Mouse (Mus musculus) kidney, adult 11 months (tissue): Measurements from ENCODE around the gene Cd300lf.
A peak's percentile ranks its signal among the peaks of the same experiment; 100 is the strongest.

ENCODE experiments used
- DNase-seq: peaks from one replicate; pipeline ENCODE4 v3.0.0; 2022

Cd300lf gene

GRCm38 (mm10) chr11:115160016-115160797 is 26.4 kb upstream of the Cd300lf start:
- DNase-seq, result peak; percentile 93

- DNase-seq, result no peak
These were observed 24.3 kb upstream of the Cd300lf start for GRCm38 (mm10) chr11:115157933-115158719.

- no peak for DNase-seq
These were observed 21.4 kb upstream of the Cd300lf start for GRCm38 (mm10) chr11:115155053-115155634.

- peak; percentile 81 for DNase-seq
These were observed 20.0 kb upstream of the Cd300lf start for GRCm38 (mm10) chr11:115153699-115154292.

- DNase-seq, result no peak
These were observed 19.3 kb upstream of the Cd300lf start for GRCm38 (mm10) chr11:115153088-115153487.

- DNase-seq, result peak; percentile 59
These were observed 18.1 kb upstream of the Cd300lf start for GRCm38 (mm10) chr11:115151755-115152429.

GRCm38 (mm10) chr11:115150741-115151254 is 17.0 kb upstream of the Cd300lf start:
- DNase-seq, result no peak

DNA sequence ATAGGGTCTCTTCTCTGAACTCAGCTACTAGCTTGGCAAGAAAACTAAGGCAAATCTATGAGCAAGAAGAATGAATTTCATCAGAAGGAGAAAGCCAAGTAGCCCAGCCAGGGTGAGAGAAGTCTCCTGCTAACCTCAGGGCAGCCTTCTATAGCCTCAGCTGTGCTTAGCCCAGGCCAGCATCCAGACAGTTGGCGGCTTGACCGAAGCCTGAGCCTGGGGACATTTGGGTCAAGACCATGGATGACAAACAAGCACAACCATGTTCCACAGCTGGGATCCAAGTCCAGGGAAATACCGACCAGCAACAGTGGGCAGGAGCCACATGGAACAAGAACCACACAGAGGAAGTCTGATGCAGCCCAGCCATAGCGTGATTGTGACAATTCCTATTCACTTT is 14.0 kb upstream of the Cd300lf start:
- DNase-seq, result no peak

- DNase-seq, result no peak
These were observed 8.2 kb upstream of the Cd300lf start for GRCm38 (mm10) chr11:115141970-115142369.

DNA sequence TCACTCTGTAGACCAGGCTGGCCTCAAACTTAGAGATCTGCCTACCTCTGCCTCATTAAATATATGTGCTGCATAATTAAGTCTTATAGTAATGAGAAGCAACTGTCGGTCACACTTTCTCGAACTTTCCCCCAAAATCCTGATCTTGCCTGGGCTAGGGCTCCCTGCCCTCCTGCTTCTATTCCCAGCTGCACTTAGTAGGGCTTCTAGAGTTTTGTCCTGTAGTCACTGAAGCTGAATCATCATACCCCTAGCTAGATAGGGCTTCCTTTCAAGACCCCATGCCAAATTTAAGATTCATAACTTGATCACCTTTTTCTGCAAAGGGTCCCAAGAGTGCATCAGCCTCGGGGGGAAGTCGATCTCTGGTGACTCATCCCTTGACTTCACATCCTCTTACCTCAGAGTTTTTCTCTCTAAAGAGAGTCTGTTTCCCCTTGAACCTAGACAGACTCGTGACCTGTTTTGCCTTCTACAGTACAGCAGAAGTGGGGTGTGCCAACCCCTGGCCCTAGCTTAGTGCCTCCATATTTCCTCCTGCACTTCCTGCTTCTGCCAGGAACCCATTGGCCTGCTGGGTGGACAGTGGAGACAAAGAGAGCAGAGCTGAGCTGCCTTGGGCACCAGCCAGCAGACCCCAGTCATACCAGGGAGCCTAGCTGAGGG is 4.9 kb upstream of the Cd300lf start:
- no peak for DNase-seq

DNA sequence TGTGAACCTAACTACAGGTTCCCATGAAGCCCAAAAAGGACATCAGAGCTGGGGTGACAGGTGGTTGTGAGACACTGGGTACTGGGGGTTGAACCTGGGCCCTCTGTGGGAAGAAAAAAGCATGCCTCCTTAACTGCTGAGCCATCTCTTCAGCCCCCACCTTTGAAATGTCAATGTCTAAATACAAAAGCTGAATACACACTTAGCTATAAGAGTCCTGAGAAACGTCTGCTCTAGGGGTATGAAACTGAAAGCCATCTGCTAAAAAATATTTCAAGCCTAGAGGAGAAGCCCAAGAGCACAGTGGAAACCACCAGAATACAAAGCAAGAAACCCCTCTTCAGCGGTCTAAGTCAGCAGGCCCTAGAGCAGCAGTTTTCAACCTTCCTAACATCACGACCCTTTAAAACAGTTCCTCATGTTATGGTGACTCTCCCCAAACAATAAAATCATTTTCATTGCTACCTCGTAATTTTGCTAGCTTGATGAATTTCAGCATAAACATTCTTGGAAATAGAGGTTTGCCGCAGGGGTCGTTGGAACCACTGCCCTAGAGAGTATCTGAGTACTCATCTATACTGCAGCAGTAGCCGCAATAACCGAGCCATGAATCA is 1.9 kb downstream of the Cd300lf start:
- no peak for DNase-seq

DNA sequence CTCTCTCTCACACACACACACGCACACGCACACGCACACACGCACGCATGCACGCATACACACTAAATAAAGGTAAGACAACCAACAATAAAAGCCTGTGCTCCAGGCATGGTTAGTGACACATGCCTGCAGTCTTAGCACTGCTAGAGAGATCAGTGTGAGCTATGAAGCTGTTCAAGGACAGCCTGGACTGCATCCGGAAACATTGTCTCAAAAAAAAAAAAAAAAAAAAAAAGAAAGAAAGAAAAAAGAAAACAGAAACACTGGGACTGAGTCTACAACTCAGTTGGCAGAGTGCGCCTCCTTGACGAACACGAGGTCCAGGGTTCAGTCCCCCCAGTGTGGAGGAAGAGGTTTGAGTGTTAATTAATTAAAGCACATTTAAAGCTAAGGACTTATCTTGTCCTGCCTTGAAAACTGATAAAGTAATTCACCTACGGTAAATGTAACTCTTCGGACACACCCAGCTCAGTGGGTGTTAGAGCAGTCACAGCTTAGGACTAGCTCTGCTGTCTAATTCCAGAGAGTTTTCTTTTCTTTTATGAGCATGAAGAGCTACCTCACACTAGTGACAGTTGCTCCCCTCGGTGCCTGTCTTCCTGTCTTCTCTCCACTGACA is 4.2 kb downstream of the Cd300lf start:
- DNase-seq, result no peak

- no peak for DNase-seq
These were observed 5.3 kb downstream of the Cd300lf start for GRCm38 (mm10) chr11:115128483-115128882.

DNA sequence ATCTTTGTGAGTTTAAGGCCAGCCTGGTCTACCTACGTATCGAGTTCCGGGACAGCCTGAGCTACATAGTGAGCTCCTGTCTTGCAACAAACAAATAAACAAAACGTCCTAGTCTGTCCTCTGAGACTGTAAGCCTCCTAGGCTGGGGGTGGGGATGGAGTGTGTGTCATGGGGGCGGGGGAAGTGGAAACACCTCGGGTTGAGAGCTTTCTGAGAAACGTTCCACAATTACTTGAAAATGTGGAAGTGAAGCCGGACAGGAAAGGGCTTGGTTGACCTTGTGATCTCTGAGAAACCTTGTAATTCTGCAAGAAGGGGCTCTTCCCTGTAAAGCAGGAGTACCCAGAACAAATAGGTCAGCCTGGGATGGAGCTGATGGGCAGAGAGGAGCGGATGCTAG is 14.4 kb downstream of the Cd300lf start:
- no peak for DNase-seq

DNA sequence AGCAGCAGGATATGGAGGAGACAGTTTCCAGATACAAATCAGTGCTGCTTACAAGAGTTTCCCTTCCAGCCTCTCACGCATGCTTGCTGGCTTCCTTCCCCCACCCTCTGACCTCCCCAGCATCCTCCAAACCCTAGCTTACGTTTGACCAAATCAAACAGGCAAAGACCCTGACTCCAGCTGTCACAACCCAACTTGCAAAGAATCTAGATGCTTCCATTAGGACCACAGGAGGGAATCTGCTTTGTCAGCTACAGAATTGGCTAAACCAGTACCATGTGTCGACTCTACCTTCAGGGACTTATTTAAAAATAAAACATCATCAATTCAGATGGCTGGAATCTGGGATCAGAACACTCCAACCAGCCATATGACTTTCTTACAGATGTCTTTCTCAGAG is 21.6 kb downstream of the Cd300lf start:
- DNase-seq, result no peak

DNA sequence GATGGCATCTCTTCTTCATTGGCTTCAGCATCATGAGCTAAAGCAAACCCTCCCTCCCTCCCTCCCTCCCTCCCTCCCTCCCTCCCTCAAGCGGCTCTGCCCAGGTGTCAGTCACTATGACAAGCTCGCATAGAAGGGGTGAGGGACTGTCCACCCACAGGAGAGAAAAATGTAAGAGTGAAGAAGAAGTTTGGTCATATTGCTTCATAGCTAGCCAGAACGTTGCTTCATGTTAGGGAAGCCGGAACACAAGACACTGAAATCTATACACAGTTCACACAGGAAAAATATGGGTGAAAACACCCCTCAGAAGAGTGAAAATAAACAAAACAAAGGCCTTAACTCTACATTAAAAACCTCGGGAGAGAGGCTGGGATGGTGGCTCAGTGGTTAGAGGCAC is 23.5 kb downstream of the Cd300lf start:
- no peak for DNase-seq

DNA sequence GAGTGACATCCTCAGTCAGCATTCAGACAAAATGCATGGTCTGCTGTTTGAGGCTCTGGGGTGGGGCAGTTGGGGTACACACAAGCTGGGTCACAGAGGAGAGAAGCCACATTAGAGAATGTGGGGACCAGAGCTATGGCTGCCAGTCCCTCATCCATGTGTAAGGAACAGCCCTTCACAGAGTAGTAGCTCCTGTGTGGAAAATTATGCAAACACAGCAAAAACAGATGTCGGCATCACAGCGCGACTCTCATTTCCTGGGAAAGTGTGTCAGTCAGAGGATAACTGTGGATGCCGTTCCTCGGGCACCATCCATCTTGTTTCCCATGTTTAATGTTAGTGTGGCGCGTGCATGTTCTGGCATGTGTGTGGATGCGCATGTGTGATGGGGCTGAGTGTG is 25.6 kb downstream of the Cd300lf start:
- DNase-seq, result no peak

DNA sequence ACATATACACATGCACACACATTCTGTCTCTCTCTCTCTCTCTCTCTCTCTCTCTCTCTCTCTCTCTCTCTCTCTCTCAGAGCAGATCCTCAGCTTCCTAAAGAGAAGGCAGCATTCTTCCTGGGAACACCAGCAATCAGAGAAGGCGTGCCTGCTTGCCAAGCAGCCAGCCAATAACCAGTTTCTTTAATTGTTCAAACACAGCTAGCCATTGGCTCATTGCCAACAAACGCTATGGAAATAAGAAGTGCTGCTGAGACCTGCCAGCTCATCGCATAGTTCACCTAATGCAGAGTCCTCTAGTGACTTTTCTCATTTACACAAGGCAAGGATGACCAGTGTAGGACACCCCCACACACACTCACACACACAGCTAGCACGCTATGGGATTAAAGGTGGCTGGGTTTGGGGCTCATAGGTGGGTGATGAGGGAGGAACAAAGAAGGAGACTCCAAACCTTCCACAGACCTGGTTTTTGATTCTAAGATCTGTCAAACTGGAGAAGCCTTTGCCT is 26.3 kb downstream of the Cd300lf start:
- no peak for DNase-seq

DNA sequence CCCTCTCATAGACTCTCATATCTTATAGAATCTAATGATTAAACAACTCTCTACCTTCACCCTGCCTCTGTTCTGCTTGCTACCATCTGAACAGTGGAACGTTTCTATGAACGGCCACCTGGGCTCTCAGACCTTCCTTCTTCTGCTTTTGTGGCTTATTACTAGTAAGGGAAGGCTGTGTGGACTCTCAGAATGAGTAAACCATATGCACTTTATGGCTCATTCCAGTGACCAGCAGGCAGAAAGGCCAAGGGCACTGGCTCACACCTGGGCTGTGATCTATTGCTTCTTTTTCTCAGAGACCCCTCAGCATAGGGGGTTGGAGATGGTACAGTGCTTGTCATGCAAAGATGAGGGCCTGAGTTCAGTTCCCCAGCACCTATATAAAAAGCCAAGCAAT is 27.2 kb downstream of the Cd300lf start:
- DNase-seq, result no peak

DNA sequence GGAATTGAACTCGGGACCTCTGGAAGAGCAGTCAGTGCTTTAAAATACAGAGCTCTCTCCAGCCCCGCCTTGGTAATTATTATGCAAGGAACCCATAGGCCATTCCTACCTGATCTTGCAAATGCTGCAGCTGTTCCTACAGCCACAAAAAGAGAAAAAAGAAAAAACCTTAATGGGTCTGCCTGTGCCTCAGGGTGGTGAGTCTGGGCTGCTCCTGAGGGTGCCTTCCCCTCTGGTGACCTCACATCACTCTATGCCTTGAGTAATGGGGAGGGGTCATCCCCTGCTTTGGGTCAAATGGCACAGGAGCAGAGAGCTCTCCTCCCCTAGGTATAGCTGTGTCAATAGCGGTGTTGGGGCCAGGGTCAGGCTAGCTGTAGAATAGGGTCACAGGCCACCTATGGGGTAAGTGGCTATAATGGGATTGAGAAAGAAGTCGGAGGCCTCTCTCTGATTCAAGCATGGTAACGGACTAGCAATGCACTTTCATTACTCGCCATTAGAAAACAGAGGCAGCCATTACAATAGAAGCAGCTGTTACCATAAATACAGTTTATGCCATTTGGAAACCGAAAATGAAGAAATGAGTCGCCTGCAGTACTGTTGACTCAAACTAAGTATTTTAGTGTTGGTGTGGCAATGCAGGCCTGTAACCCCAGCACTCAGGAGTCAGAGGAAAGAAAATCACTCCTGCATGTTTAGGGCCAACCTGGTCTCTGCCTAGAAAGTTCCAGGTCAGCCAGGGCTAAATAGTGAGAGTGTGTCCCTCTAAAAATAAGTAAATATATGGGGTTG is 28.8 kb downstream of the Cd300lf start:
- DNase-seq, result no peak
